Mouse (Mus musculus): ENCODE data around the gene Myof. TPM values are rescaled to one million over a fixed set of nuclear protein-coding genes. Genes with fewer than 3 reads are reported as not detected.
A peak's percentile ranks its signal among the peaks of the same experiment; 100 is the strongest.

Gene Myof
- total and polyA plus RNA-seq, 2 experiments, result 0.48 to 2.1 TPM

- peak overlapping the region; percentile 72 for H3K4me3 ChIP-seq (ENCODE audit: insufficient read depth, low read depth, low read length)
- H3K27ac ChIP-seq (replicated peaks; ENCODE audit: insufficient read depth, low read depth, low read length), result no peak overlapping the region
- WGBS, result under 1% methylated on average over 23 of the region's 23 CpGs
- H3K36me3 ChIP-seq (ENCODE audit: control insufficient read depth, insufficient read depth, low read length), result no peaks in the 10 kb centered on the region
- peak; percentile 71 for DNase-seq (ENCODE audit: extremely low read depth, low read depth, low spot score)
- H3K79me2 ChIP-seq (ENCODE audit: control insufficient read depth, insufficient read depth, low read length), result no peaks in the 10 kb centered on the region
- TF ChIP-seq CTCF (IDR thresholded peaks at IDR 0.05; ENCODE audit: low read depth, low read length) (no peak), POLR2A (IDR thresholded peaks at IDR 0.05; ENCODE audit: extremely low read depth, insufficient read depth, low read length) (no peak)
- H3K9ac ChIP-seq (ENCODE audit: low read depth, low read length), result peak overlapping the region; percentile 30; the same call in 1 of the 2 replicates
- H3K4me1 ChIP-seq (ENCODE audit: control insufficient read depth, insufficient read depth, low read length), result no peaks in the 10 kb centered on the region
- H3K27me3 ChIP-seq (ENCODE audit: control insufficient read depth, insufficient read depth, low read length), result no peaks in the 10 kb centered on the region
Measured at GRCm38 (mm10) chr19:38054149-38054719, 10.9 kb upstream of the Myof start.

- H3K36me3 ChIP-seq (ENCODE audit: control insufficient read depth, insufficient read depth, low read length), result no peaks in the 10 kb centered on the region
- H3K4me1 ChIP-seq (ENCODE audit: control insufficient read depth, insufficient read depth, low read length), result no peaks in the 10 kb centered on the region
- peak; percentile 19 for DNase-seq (ENCODE audit: extremely low read depth, low read depth, low spot score)
- H3K4me3 ChIP-seq (ENCODE audit: insufficient read depth, low read depth, low read length), result peak overlapping the region; percentile 72; the same call in 1 of the 2 replicates
- WGBS, result 24% methylated on average over 8 of the region's 8 CpGs
- H3K27me3 ChIP-seq (ENCODE audit: control insufficient read depth, insufficient read depth, low read length), result no peaks in the 10 kb centered on the region
- TF ChIP-seq CTCF (IDR thresholded peaks at IDR 0.05; ENCODE audit: low read depth, low read length), result peak; percentile 38; the same call in 1 of the 2 replicates
- TF ChIP-seq POLR2A (IDR thresholded peaks at IDR 0.05; ENCODE audit: extremely low read depth, insufficient read depth, low read length), result no peak
- no peak overlapping the region for H3K9ac ChIP-seq (ENCODE audit: low read depth, low read length)
- H3K79me2 ChIP-seq (ENCODE audit: control insufficient read depth, insufficient read depth, low read length), result no peaks in the 10 kb centered on the region
- no peak overlapping the region for H3K27ac ChIP-seq (replicated peaks; ENCODE audit: insufficient read depth, low read depth, low read length)
Measured at GRCm38 (mm10) chr19:38053227-38054041, 10.1 kb upstream of the Myof start.

GRCm38 (mm10) chr19:38049686-38050085 lies 6.3 kb upstream of the Myof start:
- H3K4me1 ChIP-seq (ENCODE audit: control insufficient read depth, insufficient read depth, low read length), result no peaks in the 10 kb centered on the region
- WGBS, result 78% methylated on average over 1 of the region's 1 CpGs
- DNase-seq (ENCODE audit: extremely low read depth, low read depth, low spot score), result no peak
- no peak overlapping the region for H3K4me3 ChIP-seq (ENCODE audit: insufficient read depth, low read depth, low read length)
- H3K79me2 ChIP-seq (ENCODE audit: control insufficient read depth, insufficient read depth, low read length), result no peaks in the 10 kb centered on the region
- no peak overlapping the region for H3K27ac ChIP-seq (replicated peaks; ENCODE audit: insufficient read depth, low read depth, low read length)
- no peak overlapping the region for H3K9ac ChIP-seq (ENCODE audit: low read depth, low read length)
- TF ChIP-seq CTCF (IDR thresholded peaks at IDR 0.05; ENCODE audit: low read depth, low read length), result no peak
- no peak for TF ChIP-seq POLR2A (IDR thresholded peaks at IDR 0.05; ENCODE audit: extremely low read depth, insufficient read depth, low read length)
- H3K27me3 ChIP-seq (ENCODE audit: control insufficient read depth, insufficient read depth, low read length), result no peaks in the 10 kb centered on the region
- H3K36me3 ChIP-seq (ENCODE audit: control insufficient read depth, insufficient read depth, low read length), result no peaks in the 10 kb centered on the region

- Histone ChIP-seq H3K4me3 (ENCODE audit: insufficient read depth, low read depth, low read length) (no peak overlapping the region), H3K9ac (ENCODE audit: low read depth, low read length) (no peak overlapping the region), H3K27me3 (ENCODE audit: control insufficient read depth, insufficient read depth, low read length) (no peaks in the 10 kb centered on the region), H3K36me3 (ENCODE audit: control insufficient read depth, insufficient read depth, low read length) (no peaks in the 10 kb centered on the region), H3K4me1 (ENCODE audit: control insufficient read depth, insufficient read depth, low read length) (no peaks in the 10 kb centered on the region; the same call in 1 of the 2 replicates), H3K27ac (replicated peaks; ENCODE audit: insufficient read depth, low read depth, low read length) (no peak overlapping the region), H3K79me2 (ENCODE audit: control insufficient read depth, insufficient read depth, low read length) (no peaks in the 10 kb centered on the region)
- TF ChIP-seq CTCF (IDR thresholded peaks at IDR 0.05; ENCODE audit: low read depth, low read length), result no peak
- TF ChIP-seq POLR2A (IDR thresholded peaks at IDR 0.05; ENCODE audit: extremely low read depth, insufficient read depth, low read length), result no peak
- no peak for DNase-seq (ENCODE audit: extremely low read depth, low read depth, low spot score)
- 84% methylated on average over 3 of the region's 3 CpGs for WGBS
Measured at GRCm38 (mm10) chr19:38045198-38045597, 1.8 kb upstream of the Myof start.

- 26% methylated on average over 5 of the region's 5 CpGs for WGBS
- no peak for DNase-seq (ENCODE audit: extremely low read depth, low read depth, low spot score)
- no peaks in the 10 kb centered on the region for H3K36me3 ChIP-seq (ENCODE audit: control insufficient read depth, insufficient read depth, low read length)
- TF ChIP-seq POLR2A (IDR thresholded peaks at IDR 0.05; ENCODE audit: extremely low read depth, insufficient read depth, low read length) (no peak), CTCF (IDR thresholded peaks at IDR 0.05; ENCODE audit: low read depth, low read length) (no peak)
- H3K27me3 ChIP-seq (ENCODE audit: control insufficient read depth, insufficient read depth, low read length), result no peaks in the 10 kb centered on the region
- H3K4me1 ChIP-seq (ENCODE audit: control insufficient read depth, insufficient read depth, low read length), result no peaks in the 10 kb centered on the region; the same call in 1 of the 2 replicates
- no peaks in the 10 kb centered on the region for H3K79me2 ChIP-seq (ENCODE audit: control insufficient read depth, insufficient read depth, low read length)
- peak overlapping the region; percentile 40; the same call in 1 of the 2 replicates for H3K9ac ChIP-seq (ENCODE audit: low read depth, low read length)
- peak overlapping the region; percentile 49 for H3K4me3 ChIP-seq (ENCODE audit: insufficient read depth, low read depth, low read length)
- no peak overlapping the region for H3K27ac ChIP-seq (replicated peaks; ENCODE audit: insufficient read depth, low read depth, low read length)
Measured at GRCm38 (mm10) chr19:38042261-38042722, 1.1 kb downstream of the Myof start.

All from liver, adult 2 months (tissue).